12 mouse cellular contexts compared by ENCODE assay signal in the genomic region with DNA sequence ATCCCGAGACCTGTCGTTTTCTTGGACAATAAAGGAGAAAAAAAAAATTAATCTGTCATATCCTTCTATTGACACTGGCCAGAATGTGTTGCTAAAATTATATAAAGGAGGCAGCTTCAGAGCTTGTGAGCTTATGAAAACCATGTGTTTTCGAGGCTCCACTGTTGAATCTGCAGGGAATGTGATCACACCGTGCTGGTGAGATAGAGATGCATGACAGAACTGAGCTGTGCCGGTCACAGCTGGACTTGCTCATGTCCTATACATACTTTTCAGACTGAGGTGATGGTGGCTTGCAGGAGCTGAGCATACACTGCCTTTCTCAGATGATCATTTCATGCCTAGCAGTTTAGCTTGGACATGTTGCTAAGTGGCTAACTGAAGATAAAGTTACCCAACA.
"Had no signal": no experiment of that assay in that cellular context is flagged by ENCODE, and none has a peak within 500 bp of the region (broad histone marks: within the 10 kb centered on the region; RNA-seq: fewer than 3 reads in every experiment).

No protein-coding gene starts in this region.

- H3K27me3 ChIP-seq: kidney, embryonic 15.5 days; limb, embryonic 12.5 days; liver, embryonic 12.5 days; midbrain, embryonic 13.5 days had no signal

- H3K36me3 ChIP-seq: kidney, embryonic 15.5 days; liver, embryonic 12.5 days; midbrain, embryonic 13.5 days had no signal

- ATAC-seq: intestine, embryonic 16.5 days; liver, embryonic 12.5 days; midbrain, embryonic 13.5 days had no signal

- H3K9me3 ChIP-seq: kidney, embryonic 15.5 days; limb, embryonic 12.5 days; liver, embryonic 12.5 days; midbrain, embryonic 13.5 days had no signal

- H3K9ac ChIP-seq: kidney, embryonic 15.5 days; limb, embryonic 12.5 days; liver, embryonic 12.5 days; midbrain, embryonic 13.5 days had no signal

- H3K4me2 ChIP-seq: kidney, embryonic 15.5 days; limb, embryonic 12.5 days; liver, embryonic 12.5 days; midbrain, embryonic 13.5 days had no signal

- H3K4me3 ChIP-seq: kidney, embryonic 15.5 days; left cerebral cortex, adult 2 months; limb, embryonic 12.5 days; liver, embryonic 12.5 days; midbrain, embryonic 13.5 days had no signal

- H3K27ac ChIP-seq: kidney, embryonic 15.5 days; left cerebral cortex, adult 2 months; limb, embryonic 12.5 days; liver, embryonic 12.5 days; midbrain, embryonic 13.5 days had no signal

- DNase-seq: kidney, adult 2 months; kidney, postnatal 14 days; lung, postnatal 14 days; right cerebral cortex, adult 18-20 months; right cerebral cortex, postnatal 25 days; thymus, postnatal 36 days had no signal
